Mouse (Mus musculus): ENCODE data around the gene Bcar3.
"Not testable (repeated sequence)": the region's sequence is repeated elsewhere in the genome, so short reads cannot be mapped to it uniquely, and the experiment has no call there.

Bcar3 gene

DNA sequence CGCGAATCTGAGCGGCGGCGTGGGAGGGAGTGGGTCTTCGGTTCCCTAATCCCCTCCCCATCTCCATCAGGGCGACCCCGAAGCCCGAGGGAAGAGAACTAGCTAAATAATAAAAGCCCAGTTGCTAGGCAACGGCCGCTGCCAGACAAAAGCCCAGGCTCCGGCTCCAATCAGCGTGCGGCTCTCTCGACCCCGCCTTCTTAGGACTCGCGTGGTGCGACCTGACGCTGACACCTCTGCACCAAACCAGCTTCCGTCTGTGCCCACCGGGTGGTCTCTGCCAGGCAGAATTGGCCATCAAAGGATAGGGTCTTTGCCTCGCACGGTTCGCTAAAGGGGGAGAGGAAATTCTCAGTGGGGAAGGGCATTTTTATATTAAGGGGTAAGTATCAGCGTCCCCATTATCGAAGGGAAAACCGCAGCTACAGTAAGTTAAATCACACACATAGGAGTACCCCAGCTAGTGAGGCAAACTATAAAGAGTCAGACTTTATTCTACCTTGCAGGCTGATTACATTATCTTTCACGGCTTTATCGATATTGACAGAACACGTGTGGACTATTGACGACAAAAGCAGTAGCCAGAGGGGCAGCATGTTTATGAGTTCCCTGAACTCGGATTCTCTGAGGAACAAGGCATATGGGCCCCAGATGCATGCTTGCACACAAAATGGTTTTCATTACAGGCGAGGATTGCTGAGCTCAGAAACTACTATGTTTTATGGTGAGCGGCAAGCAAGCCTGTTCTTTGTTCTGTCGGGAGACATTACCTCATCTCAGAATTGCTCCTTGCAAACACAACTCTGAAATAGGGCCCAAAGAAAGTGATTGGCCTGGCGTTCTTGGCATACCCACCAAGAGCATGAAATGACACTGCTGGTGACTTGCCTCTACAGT is at the start of gene Bcar3:
Gene Bcar3 (plus strand): TSS at position 183 of the 897 bp plus-strand sequence.
- DNase-seq (ENCODE audit: low spot score), result peak; percentile 89

DNA sequence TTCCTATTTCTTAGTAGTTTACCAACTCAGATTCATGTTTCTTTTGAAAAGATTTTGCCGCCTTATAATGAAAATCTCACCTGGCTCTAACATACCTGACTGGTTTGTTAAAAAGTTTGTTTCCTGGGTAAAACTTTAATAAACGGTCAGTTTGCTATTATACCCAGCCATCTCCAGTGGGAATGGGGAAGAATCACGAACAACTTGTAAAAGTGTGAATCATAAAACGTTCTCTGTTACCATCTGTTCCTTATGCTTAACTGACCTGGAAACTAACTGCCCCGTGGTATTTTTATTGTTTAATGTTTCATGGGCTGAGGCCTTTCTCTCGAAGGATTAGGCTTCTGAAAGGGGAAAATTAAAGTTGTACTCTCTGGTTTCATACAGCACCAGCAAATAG is 49.2 kb upstream of the Bcar3 start:
- no peak for DNase-seq (ENCODE audit: low spot score)

DNA sequence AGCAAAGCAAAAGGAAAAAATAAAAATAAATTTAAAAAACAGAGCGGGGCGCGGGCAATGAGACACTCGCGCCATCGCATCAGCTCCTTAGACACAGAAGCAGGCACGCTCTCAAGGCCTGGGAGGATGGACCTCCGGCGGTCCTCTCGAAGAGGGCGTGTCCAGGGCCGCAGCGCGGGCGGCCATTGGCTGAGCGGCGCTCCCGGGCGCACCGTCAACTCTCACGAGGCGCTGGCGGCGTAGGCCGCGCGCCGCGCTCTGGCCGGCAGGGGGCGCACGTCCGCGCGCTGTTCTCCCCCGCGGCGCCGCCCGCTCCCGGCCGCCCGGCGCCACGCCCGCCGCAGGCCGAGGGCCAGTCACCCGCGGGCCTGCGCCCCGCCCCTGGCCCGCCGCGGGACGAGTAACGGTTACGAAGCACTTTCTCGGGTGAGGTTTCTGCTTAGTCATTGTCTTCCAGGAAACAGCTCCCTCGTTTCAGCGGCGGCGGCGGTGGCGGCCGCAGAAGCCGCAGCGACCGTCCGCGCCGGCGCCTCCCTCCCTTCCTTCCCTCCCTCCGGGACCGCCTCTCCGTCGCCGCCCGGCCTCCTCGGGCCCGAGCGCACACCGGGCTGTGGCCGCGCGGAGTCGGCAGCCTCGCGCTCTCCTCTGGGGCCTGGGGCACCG is 48.6 kb upstream of the Bcar3 start, which contains the start of gene Gclm:
Gene Gclm (plus strand): TSS at position 343 of the 663 bp plus-strand sequence.
- DNase-seq (ENCODE audit: low spot score), result peak; percentile 93

- peak; percentile 33 for DNase-seq (ENCODE audit: low spot score)
These were observed 48.0 kb upstream of the Bcar3 start for GRCm38 (mm10) chr3:122245878-122246332.

- no peak for DNase-seq (ENCODE audit: low spot score)
These were observed 47.5 kb upstream of the Bcar3 start for GRCm38 (mm10) chr3:122246406-122246805.

GRCm38 (mm10) chr3:122246986-122247767 is 46.8 kb upstream of the Bcar3 start:
- DNase-seq (ENCODE audit: low spot score), result no peak

GRCm38 (mm10) chr3:122247768-122248100 is 46.2 kb upstream of the Bcar3 start:
- no peak for DNase-seq (ENCODE audit: low spot score)

- DNase-seq (ENCODE audit: low spot score), result no peak
These were observed 41.3 kb upstream of the Bcar3 start for GRCm38 (mm10) chr3:122252466-122253253.

GRCm38 (mm10) chr3:122254050-122254449 is 39.9 kb upstream of the Bcar3 start:
- DNase-seq (ENCODE audit: low spot score), result not testable (repeated sequence)

GRCm38 (mm10) chr3:122269986-122270385 is 23.9 kb upstream of the Bcar3 start:
- DNase-seq (ENCODE audit: low spot score), result peak; percentile 28

DNA sequence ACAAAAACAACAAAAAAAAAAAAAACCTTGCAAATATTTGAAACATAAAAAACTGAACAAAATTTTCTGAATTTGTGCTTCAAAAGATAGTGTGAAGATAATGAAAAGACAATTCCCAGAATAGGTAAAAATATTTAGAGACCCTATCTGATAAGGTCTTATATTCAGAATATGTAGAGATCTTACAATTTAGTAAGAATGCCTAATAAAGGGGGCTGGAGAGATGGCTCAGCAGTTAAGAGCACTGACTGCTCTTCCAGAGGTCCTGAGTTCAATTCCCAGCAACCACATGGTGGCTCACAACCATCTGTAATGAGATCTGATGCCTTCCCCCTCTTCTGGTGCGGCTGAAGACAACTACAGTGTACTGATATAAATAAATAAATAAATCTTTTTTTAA is 21.4 kb upstream of the Bcar3 start:
- DNase-seq (ENCODE audit: low spot score), result not testable (repeated sequence)

DNA sequence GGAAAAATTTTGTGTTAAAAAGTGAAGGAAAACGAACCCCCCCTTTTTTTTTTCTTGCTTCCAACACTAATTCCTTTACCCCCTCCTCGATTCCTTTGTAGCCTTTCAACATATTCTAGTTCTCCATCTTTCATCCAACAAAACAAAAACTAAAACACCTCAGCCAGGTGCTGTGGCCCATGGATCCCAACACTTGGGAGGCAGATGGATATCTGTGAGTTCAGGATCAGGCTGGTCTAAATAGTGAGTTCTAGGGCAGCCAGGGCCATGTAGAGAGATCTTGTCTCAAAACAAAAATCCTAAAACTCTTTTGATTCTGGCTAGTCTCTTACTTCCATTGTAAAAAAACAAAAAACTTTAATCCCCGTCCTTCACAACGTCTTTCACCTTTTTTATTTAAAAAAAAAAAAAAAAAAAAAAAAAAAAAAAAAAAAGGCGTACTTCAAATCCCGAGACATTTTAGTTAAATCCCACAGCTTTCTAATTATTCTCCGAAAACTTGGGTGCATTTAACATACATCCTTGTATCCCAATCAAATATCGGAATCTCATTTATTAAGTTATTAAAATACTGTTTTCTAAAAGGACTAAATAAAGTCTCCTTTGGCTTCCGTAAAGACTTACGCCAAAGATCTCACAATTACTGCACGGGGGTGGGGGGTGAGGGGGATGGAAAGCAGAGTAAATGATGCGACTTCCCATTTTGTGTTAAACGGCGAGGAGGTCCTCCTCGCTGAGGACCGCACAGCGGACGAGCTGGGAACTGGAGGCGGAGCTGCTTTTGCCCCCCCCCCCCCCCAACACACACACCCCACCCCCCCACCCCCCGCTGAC is 20.3 kb upstream of the Bcar3 start:
- no peak for DNase-seq (ENCODE audit: low spot score)

- peak; percentile 81 for DNase-seq (ENCODE audit: low spot score)
These were observed 19.5 kb upstream of the Bcar3 start, which contains the start of gene Dnttip2 for GRCm38 (mm10) chr3:122274241-122275024. Gene Dnttip2, plus strand, starts transcription at chr3:122274388.

DNA sequence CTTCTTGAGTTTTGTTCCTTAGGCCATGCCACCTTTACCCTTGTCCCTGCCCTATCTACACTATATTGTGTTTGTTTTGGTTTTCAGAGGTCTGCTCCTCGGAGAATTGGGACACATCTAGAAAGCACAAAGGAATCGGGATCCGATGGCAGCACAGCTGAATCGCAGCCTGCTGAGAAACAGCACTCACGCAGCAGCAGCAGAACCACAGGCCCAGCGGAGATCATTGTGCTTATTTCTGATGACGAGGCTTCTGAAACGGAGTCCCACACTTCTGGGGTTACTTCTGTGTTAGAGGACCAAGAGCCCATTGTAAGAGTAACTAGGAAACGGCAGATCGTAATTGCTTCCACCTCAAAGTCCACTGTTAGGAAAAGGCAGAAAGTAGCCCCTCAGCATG is 18.8 kb upstream of the Bcar3 start:
- no peak for DNase-seq (ENCODE audit: low spot score)

DNA sequence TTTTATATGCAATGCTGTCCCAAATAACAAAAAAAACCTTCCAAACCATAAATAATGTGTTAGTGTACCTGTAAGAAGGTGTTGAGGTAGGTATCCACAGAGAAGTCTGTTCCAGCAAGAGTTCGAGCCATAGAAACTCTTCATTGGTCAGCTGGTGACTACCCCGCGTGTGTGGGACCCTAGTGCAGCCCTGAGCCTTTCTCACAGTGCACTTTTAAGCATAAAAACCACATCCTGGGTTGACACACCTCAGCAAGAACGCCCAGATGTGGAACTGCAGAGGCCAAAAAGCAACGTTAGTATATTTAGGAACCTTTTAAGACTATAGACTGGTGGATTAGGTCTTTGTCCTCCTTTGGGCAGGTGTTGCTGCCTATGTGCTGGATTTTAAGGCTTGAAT is 6.7 kb upstream of the Bcar3 start:
- DNase-seq (ENCODE audit: low spot score), result peak; percentile 40

DNA sequence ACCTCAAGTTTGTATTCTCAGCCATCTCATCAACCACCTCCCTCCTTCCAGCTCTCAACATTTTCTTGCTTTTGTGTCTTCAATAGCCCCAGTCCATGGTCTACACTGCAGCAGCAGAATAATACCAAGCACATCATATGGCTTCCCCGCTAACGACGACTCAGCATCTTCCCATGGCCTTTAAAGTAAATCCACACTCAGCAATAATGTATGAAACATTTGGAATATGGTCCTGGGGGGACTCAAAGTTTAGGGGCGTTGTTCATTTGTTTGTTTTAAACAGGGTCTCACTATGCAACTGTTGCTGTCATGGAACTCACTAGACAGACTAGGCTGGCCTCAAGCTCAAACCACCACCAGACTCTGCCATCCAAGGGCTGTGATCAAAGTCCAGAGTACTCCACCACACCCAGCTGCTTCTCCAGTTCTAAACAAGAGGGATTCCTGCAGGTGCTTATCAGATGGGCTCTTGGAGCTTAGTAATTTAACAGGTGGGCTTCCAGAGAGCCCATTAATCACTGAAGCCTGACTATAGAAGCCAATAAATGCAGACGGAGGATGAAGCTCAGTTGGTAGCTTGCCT is 5.2 kb upstream of the Bcar3 start:
- DNase-seq (ENCODE audit: low spot score), result no peak

GRCm38 (mm10) chr3:122289344-122289743 is 4.6 kb upstream of the Bcar3 start:
- not testable (repeated sequence) for DNase-seq (ENCODE audit: low spot score)

- DNase-seq (ENCODE audit: low spot score), result no peak
These were observed 3.2 kb upstream of the Bcar3 start for GRCm38 (mm10) chr3:122290696-122291095.

DNA sequence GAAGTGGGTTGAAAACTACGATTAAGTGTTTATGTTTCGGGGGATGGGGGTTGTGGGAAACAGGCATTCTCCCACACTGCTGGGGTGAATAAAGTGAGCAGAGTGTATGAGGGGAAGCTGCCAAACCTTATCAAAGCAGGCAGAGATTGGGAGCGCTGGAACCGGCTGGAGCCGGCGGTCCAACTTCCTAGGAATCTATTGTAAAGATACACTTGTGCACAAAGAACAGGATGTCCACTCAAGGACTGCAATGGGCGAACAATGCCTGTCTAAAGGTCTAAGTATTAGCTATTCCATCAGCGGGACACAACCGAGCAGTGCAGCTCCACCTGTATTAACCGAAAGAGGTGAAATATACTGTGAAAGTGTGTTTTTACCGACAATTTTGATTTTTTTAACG is 2.1 kb upstream of the Bcar3 start:
- DNase-seq (ENCODE audit: low spot score), result no peak

Measured in T-cell, adult 2 months (primary cell).